Mouse (Mus musculus): ENCODE results near the gene Zbtb5.
"Not testable (repeated sequence)": the region's sequence is repeated elsewhere in the genome, so short reads cannot be mapped to it uniquely, and the experiment has no call there.

Gene Zbtb5

DNA sequence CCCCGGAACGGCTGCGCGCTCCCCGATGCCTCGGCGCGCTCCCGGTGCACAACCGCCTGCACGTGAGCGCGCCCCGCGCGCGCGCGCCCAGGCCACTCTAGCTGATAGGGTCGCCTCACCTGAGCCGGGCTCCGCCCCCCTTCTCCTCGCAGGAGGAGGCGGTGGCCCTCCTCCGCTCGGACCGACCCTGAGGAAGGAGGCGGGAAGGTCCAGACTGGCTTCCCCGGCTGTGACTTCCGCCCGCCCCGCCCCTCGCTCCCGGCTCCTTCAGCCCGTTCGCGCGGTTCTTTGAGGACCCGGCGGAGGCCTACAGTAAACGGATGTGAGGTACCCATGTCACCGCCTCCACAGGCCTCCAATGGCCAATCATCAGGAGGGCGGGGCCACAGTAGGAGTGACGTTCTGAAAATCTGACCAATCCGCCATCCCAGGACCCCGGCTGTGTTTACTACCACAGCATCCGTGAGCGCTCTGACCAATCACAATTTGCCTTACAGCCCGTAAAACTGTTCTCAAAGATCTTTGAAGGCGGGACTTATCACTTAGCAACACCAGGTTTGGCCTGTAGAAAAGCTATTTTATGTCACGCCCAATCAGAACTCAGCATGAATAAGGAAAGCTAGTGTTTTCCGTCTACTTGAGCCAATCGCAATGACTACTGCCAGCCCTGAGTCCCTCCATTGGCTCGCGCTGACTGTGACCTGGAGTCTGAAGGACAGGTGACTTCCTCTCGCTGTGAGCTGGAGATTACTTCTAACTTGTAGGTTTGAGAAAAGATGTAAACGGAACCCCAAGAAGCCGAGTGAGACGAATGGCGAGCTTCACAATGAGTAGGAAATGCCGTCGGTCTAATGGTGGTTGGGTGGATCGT is at the start of gene Zbtb5:
Gene Zbtb5, minus strand, starts transcription at position 308 of the 871 bp plus-strand sequence.
- peak; percentile 100 for DNase-seq

DNA sequence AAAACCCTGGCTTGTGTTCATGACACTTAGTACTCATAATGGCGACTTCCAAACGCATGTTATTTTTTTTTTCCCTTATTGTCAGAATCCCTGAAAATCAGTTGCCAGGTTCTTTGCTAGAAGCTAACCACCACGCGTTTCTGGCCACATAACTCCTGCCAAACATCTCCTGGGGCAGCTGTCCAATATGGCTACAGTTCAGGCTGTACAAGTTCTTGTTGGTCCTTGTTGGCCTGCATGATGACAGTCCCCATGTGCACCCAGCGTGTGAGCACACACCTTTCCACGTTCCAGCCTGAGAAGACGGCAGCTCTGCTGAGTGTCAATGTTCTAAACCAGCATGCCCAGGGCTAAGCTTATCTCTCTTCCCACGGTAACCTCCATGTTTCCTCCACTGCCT is 43.2 kb upstream of the Zbtb5 start:
- peak; percentile 32 for DNase-seq

DNA sequence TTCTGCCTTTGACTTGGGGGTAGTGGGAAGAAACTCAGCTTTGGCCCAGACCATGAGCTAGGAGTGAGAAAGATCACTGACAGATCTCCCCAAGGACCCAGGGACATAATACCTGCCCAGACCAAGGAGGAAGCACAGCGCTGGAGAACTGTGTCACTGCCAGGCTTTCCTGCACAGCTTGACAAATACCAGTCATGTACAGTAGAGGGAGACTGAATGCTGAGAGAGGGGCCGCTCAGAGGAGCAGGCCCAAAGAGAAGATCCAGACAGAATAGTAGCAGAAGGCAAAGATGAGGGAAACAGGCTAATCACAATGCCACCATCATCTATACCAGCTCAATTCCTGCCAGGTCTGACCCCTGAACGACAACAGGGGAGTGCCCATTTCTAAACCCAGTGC is 42.6 kb upstream of the Zbtb5 start:
- peak; percentile 12 for DNase-seq

DNA sequence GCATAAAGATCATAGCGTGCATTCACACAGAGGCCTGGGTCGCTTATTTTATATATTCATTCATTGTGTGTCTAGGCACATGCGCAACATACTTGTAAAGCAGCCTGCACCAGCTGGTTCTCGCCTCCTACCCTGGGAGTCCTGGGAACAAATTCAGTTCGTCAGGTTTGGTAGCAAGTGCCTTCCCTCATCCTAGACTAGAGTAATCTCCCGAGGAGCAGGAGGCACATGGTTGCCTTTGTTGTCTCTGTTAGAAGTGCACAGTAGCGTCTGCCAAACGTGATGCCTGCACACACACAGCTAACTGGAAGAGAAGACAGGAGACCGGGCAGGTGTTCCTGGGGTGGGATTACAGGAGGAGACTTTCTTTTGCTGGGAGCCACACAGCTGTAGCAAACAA is 35.7 kb upstream of the Zbtb5 start:
- DNase-seq = no peak

GRCm38 (mm10) chr4:45047286-45047887 is 35.2 kb upstream of the Zbtb5 start:
- DNase-seq = no peak

DNA sequence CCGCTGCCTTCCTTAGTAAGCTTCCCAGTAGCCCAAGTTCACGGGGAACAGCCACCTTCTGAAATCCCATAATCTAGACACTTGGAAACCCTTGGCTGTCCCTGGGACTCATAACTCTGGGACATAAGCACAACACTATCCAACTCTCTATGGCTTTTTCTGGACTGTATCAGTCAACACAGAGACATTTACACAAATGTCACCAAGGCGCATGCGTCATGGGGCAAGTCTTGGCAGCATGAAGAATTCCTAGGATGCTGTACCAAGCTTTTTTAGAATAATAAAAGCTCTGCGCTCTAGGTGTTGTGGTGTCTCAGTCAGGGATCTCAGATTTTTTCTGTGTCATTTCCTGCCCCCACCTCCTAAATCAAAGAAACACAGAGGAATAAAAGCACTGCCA is 34.5 kb upstream of the Zbtb5 start:
- no peak for DNase-seq

DNA sequence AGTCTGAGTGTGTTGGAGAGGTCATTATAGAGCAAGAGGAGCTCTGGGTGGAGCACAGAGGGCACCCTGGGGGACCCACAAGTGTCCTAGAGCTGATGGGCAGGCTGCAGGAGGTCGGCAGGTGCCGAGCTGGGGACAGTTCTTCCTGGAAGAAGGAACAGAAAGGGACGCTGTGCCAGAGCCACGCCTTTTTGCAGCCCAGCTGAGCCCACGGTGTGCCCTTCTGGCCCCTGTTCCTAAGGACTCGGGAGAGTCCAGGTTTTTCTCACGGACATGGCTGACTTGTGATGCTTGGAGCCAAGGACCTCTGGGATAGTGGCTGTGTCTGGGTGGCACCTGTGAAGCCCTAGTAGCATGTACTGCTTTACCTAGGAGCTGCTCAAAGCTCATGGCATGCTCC is 28.6 kb upstream of the Zbtb5 start:
- no peak for DNase-seq

GRCm38 (mm10) chr4:45039546-45039945 is 27.3 kb upstream of the Zbtb5 start:
- DNase-seq = not testable (repeated sequence)

DNA sequence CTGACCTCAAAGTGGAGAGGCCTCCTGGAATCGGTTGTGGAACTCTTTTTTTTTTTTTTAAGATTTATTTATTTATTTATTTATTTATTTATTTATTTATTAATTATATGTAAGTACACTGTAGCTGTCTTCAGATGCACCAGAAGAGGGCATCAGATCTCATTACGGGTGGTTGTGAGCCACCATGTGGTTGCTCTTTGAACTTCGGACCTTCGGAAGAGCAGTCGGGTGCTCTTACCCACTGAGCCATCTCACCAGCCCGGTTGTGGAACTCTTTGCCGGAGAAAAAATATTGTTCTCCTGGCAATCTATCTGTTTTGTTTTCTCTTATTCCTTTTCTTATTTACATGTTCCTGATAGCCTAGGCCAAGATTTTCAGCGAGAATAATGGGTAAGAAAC is 26.7 kb upstream of the Zbtb5 start:
- DNase-seq = not testable (repeated sequence)

- DNase-seq = no peak
These were observed 25.5 kb upstream of the Zbtb5 start for GRCm38 (mm10) chr4:45037455-45038410.

GRCm38 (mm10) chr4:45036571-45036970 is 24.4 kb upstream of the Zbtb5 start:
- DNase-seq = no peak

DNA sequence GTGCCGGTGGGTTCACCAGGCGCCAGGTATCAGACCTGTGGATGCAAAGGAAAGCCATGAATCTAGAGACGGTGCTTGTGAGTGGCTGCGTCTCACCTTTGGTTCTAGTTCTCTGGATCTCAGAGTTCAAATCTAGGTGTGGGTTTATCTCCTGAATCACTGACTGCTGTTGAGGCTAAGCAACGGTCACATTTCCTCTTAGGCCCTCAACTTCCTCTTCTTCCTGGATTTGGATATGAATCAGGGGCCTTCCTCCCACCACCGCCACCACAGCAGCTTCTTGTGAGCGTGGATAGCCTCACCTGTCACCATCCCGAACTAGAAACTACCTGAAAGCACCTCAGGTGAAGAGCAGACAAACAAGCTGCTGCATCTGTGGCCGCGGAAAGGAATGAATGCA is 23.8 kb upstream of the Zbtb5 start:
- DNase-seq = no peak

GRCm38 (mm10) chr4:45034693-45035628 is 22.7 kb upstream of the Zbtb5 start:
- DNase-seq = no peak

DNA sequence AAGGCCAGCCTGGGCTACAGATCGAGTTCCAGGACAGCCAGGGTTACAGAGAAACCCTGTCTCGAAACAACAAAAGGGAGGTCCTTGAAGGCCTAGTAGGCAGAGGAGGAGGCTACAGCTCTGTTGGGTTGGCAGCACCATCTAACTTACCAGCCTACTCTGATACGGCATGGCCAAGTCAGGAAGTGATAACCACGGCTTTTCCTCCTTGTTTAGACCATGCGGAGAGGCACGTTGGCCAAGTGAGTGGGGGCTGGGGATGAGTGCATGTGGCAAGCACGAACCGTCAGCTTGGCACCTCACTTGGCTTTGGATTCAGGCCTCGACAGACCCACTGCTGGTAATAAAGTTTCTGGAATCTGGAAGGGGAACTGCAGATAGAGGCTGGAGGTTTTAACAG is 20.4 kb upstream of the Zbtb5 start:
- DNase-seq = no peak

DNA sequence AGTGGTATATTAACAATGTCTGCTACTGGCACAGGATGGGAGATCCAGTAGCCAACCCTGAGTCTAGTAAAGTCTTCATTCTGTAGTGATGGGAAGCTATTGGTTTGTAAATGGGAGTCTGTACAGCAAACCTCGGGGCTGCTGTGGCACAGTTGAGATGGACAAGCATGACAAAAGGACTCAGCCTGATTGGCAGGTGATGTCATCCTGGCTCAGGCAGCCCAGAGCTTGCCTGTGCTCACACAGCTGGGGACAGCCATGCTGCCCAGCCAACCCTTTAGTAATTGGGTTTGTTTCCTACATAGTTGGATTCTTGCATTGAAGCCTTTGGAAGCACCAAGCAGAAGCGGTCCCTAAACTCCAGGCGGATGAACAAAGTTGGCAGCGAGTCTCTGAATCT is 14.2 kb upstream of the Zbtb5 start:
- DNase-seq = no peak

GRCm38 (mm10) chr4:45019009-45019408 is 6.8 kb upstream of the Zbtb5 start:
- DNase-seq = no peak

GRCm38 (mm10) chr4:45018452-45018980 is 6.3 kb upstream of the Zbtb5 start, which contains the start of gene Polr1e:
Gene Polr1e (plus strand): TSS chr4:45018583.
- peak; percentile 81 for DNase-seq

DNA sequence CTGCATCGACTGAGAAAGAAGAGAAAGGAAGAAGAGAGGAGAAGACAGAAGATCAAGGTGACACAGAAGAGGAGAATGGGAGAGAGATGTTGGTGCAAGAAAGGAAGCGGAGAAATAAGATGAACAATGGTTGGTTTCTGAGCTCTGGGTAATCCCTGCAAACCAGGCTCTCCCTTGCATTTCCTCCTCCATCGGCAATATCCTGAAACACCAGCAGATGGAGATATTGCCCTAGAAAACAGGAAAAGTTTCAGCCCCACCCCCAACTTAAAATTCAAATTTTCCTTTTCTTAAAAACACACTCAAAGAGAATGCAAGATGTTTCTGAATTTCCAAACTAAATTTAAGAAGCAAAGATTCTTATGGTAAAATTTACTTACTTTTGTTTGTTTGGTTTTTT is 3.4 kb upstream of the Zbtb5 start:
- DNase-seq = peak; percentile 65

DNA sequence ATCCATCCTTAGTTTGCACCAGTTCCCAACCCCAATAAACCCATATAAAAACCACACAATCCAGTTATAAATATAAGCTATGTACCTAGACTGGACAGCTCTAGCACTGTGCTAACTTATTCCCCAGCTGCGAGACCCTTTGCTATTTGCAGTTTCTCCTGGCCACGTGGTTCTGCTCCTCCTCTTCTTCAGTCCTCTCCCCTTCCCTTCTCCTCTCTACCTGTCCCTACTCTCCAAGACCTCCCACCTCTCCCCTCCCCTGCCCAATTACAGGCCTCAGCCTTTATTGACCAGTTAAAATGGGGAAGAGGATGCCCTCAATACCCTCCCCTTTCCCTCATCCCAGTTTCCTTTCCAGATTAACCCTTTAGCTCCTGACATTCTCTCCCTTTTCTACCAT is 1.3 kb upstream of the Zbtb5 start:
- no peak for DNase-seq

GRCm38 (mm10) chr4:45013031-45013431 is 819 bp upstream of the Zbtb5 start:
- DNase-seq = no peak

- DNase-seq = no peak
These were observed 569 bp downstream of the Zbtb5 start for GRCm38 (mm10) chr4:45011581-45012104.
